Mouse (Mus musculus): ENCODE results near the gene Vwa3a. TPM values are rescaled to one million over a fixed set of nuclear protein-coding genes. Genes with fewer than 3 reads are reported as not detected.
A peak's percentile ranks its signal among the peaks of the same experiment; 100 is the strongest.

Gene Vwa3a
- polyA plus RNA-seq, 1 experiment from 2014 or later, result 0.64 TPM

GRCm38 (mm10) chr7:120817552-120817951 is 78.4 kb downstream of the Vwa3a start:
- H3K9ac ChIP-seq (ENCODE audit: low read length), result no peak overlapping the region
- ATAC-seq (ENCODE audit: insufficient read depth, low FRiP score, low TSS enrichment), result no peak
- no peaks in the 10 kb centered on the region for H3K36me3 ChIP-seq (ENCODE audit: control insufficient read depth, insufficient read depth, low read length)
- no peak overlapping the region for H3K4me3 ChIP-seq (ENCODE audit: low read depth, low read length)
- H3K27ac ChIP-seq (ENCODE audit: low read depth, low read length), result no peak overlapping the region
- H3K9me3 ChIP-seq (ENCODE audit: control insufficient read depth, low read length), result no peaks in the 10 kb centered on the region
- WGBS, result 88% methylated on average over 6 of the region's 6 CpGs
- DNase-seq (ENCODE audit: low spot score), result no peak
- H3K27me3 ChIP-seq (ENCODE audit: control insufficient read depth, insufficient read depth, low read length), result no peaks in the 10 kb centered on the region
- H3K4me1 ChIP-seq (ENCODE audit: control insufficient read depth, insufficient read depth, low read length), result no peaks in the 10 kb centered on the region
- no peak overlapping the region for H3K4me2 ChIP-seq (ENCODE audit: low read depth)

- no peak for DNase-seq (ENCODE audit: low spot score)
- no peaks in the 10 kb centered on the region for H3K4me1 ChIP-seq (ENCODE audit: control insufficient read depth, insufficient read depth, low read length)
- H3K27ac ChIP-seq (ENCODE audit: low read depth, low read length), result no peak overlapping the region
- no peak overlapping the region for H3K9ac ChIP-seq (ENCODE audit: low read length)
- no peaks in the 10 kb centered on the region for H3K9me3 ChIP-seq (ENCODE audit: control insufficient read depth, low read length)
- no peaks in the 10 kb centered on the region for H3K27me3 ChIP-seq (ENCODE audit: control insufficient read depth, insufficient read depth, low read length)
- ATAC-seq (ENCODE audit: insufficient read depth, low FRiP score, low TSS enrichment), result no peak
- no peak overlapping the region for H3K4me2 ChIP-seq (ENCODE audit: low read depth)
- H3K36me3 ChIP-seq (ENCODE audit: control insufficient read depth, insufficient read depth, low read length), result no peaks in the 10 kb centered on the region
- no peak overlapping the region for H3K4me3 ChIP-seq (ENCODE audit: low read depth, low read length)
- WGBS, result 87% methylated on average over 4 of the region's 4 CpGs
Measured at GRCm38 (mm10) chr7:120819386-120819785, 80.3 kb downstream of the Vwa3a start.

- DNase-seq (ENCODE audit: low spot score), result peak; percentile 72
- Histone ChIP-seq H3K4me1 (ENCODE audit: control insufficient read depth, insufficient read depth, low read length) (no peaks in the 10 kb centered on the region), H3K4me3 (ENCODE audit: low read depth, low read length) (no peak overlapping the region), H3K36me3 (ENCODE audit: control insufficient read depth, insufficient read depth, low read length) (no peaks in the 10 kb centered on the region), H3K4me2 (ENCODE audit: low read depth) (no peak overlapping the region), H3K9me3 (ENCODE audit: control insufficient read depth, low read length) (no peaks in the 10 kb centered on the region), H3K27ac (ENCODE audit: low read depth, low read length) (no peak overlapping the region), H3K27me3 (ENCODE audit: control insufficient read depth, insufficient read depth, low read length) (no peaks in the 10 kb centered on the region), H3K9ac (ENCODE audit: low read length) (no peak overlapping the region)
- 5% methylated on average over 4 of the region's 5 CpGs for WGBS
- ATAC-seq (ENCODE audit: insufficient read depth, low FRiP score, low TSS enrichment), result peak; percentile 26; the same call in 1 of the 2 replicates
Measured at GRCm38 (mm10) chr7:120823248-120823647, 84.1 kb downstream of the Vwa3a start.

GRCm38 (mm10) chr7:120825097-120825496 is 86.0 kb downstream of the Vwa3a start:
- Histone ChIP-seq H3K27me3 (ENCODE audit: control insufficient read depth, insufficient read depth, low read length) (no peaks in the 10 kb centered on the region), H3K4me2 (ENCODE audit: low read depth) (no peak overlapping the region), H3K9me3 (ENCODE audit: control insufficient read depth, low read length) (no peaks in the 10 kb centered on the region), H3K9ac (ENCODE audit: low read length) (no peak overlapping the region), H3K27ac (ENCODE audit: low read depth, low read length) (no peak overlapping the region), H3K4me3 (ENCODE audit: low read depth, low read length) (no peak overlapping the region), H3K4me1 (ENCODE audit: control insufficient read depth, insufficient read depth, low read length) (no peaks in the 10 kb centered on the region), H3K36me3 (ENCODE audit: control insufficient read depth, insufficient read depth, low read length) (no peaks in the 10 kb centered on the region)
- ATAC-seq (ENCODE audit: insufficient read depth, low FRiP score, low TSS enrichment) (no peak), DNase-seq (ENCODE audit: low spot score) (no peak)
- WGBS, result 74% methylated on average over 2 of the region's 2 CpGs

GRCm38 (mm10) chr7:120826408-120826807 is 87.3 kb downstream of the Vwa3a start:
- Histone ChIP-seq H3K36me3 (ENCODE audit: control insufficient read depth, insufficient read depth, low read length) (no peaks in the 10 kb centered on the region), H3K27ac (ENCODE audit: low read depth, low read length) (no peak overlapping the region), H3K27me3 (ENCODE audit: control insufficient read depth, insufficient read depth, low read length) (no peaks in the 10 kb centered on the region), H3K9me3 (ENCODE audit: control insufficient read depth, low read length) (no peaks in the 10 kb centered on the region), H3K4me3 (ENCODE audit: low read depth, low read length) (no peak overlapping the region), H3K4me2 (ENCODE audit: low read depth) (no peak overlapping the region), H3K9ac (ENCODE audit: low read length) (no peak overlapping the region), H3K4me1 (ENCODE audit: control insufficient read depth, insufficient read depth, low read length) (no peaks in the 10 kb centered on the region)
- no peak for ATAC-seq (ENCODE audit: insufficient read depth, low FRiP score, low TSS enrichment)
- WGBS, result 19% methylated on average over 3 of the region's 3 CpGs
- DNase-seq (ENCODE audit: low spot score), result peak; percentile 63

- no peaks in the 10 kb centered on the region for H3K36me3 ChIP-seq (ENCODE audit: control insufficient read depth, insufficient read depth, low read length)
- H3K27me3 ChIP-seq (ENCODE audit: control insufficient read depth, insufficient read depth, low read length), result no peaks in the 10 kb centered on the region
- H3K9me3 ChIP-seq (ENCODE audit: control insufficient read depth, low read length), result no peaks in the 10 kb centered on the region
- H3K4me3 ChIP-seq (ENCODE audit: low read depth, low read length), result peak overlapping the region; percentile 45
- 1% methylated on average over 46 of the region's 46 CpGs for WGBS
- H3K4me1 ChIP-seq (ENCODE audit: control insufficient read depth, insufficient read depth, low read length), result no peaks in the 10 kb centered on the region
- H3K4me2 ChIP-seq (ENCODE audit: low read depth), result peak overlapping the region; percentile 89
- H3K27ac ChIP-seq (ENCODE audit: low read depth, low read length), result no peak overlapping the region
- H3K9ac ChIP-seq (ENCODE audit: low read length), result peak overlapping the region; percentile 52
- ATAC-seq (ENCODE audit: insufficient read depth, low FRiP score, low TSS enrichment) (no peak), DNase-seq (ENCODE audit: low spot score) (peak; percentile 60)
Measured at GRCm38 (mm10) chr7:120830431-120831381, 91.6 kb downstream of the Vwa3a start.

- DNase-seq (ENCODE audit: low spot score) (no peak), ATAC-seq (ENCODE audit: insufficient read depth, low FRiP score, low TSS enrichment) (no peak)
- Histone ChIP-seq H3K36me3 (ENCODE audit: control insufficient read depth, insufficient read depth, low read length) (no peaks in the 10 kb centered on the region), H3K9me3 (ENCODE audit: control insufficient read depth, low read length) (no peaks in the 10 kb centered on the region), H3K4me2 (ENCODE audit: low read depth) (peak overlapping the region; percentile 47), H3K9ac (ENCODE audit: low read length) (no peak overlapping the region), H3K4me3 (ENCODE audit: low read depth, low read length) (peak overlapping the region; percentile 55), H3K27me3 (ENCODE audit: control insufficient read depth, insufficient read depth, low read length) (no peaks in the 10 kb centered on the region), H3K4me1 (ENCODE audit: control insufficient read depth, insufficient read depth, low read length) (no peaks in the 10 kb centered on the region), H3K27ac (ENCODE audit: low read depth, low read length) (no peak overlapping the region)
- WGBS, result 56% methylated on average over 6 of the region's 6 CpGs
Measured at GRCm38 (mm10) chr7:120834426-120834825, 95.3 kb downstream of the Vwa3a start.

- H3K27ac ChIP-seq (ENCODE audit: low read depth, low read length), result no peak overlapping the region
- peak overlapping the region; percentile 47 for H3K4me2 ChIP-seq (ENCODE audit: low read depth)
- no peaks in the 10 kb centered on the region for H3K4me1 ChIP-seq (ENCODE audit: control insufficient read depth, insufficient read depth, low read length)
- ATAC-seq (ENCODE audit: insufficient read depth, low FRiP score, low TSS enrichment), result peak; percentile 69
- 21% methylated on average over 14 of the region's 14 CpGs for WGBS
- H3K36me3 ChIP-seq (ENCODE audit: control insufficient read depth, insufficient read depth, low read length), result no peaks in the 10 kb centered on the region
- no peaks in the 10 kb centered on the region for H3K27me3 ChIP-seq (ENCODE audit: control insufficient read depth, insufficient read depth, low read length)
- no peak overlapping the region for H3K9ac ChIP-seq (ENCODE audit: low read length)
- no peaks in the 10 kb centered on the region for H3K9me3 ChIP-seq (ENCODE audit: control insufficient read depth, low read length)
- peak; percentile 73 for DNase-seq (ENCODE audit: low spot score)
- peak overlapping the region; percentile 55 for H3K4me3 ChIP-seq (ENCODE audit: low read depth, low read length)
Measured at GRCm38 (mm10) chr7:120834863-120835372, 95.8 kb downstream of the Vwa3a start.

Measured in neural tube, embryonic 11.5 days (tissue).